ENCODE assay signal across 8 mouse cellular contexts in the genomic region with DNA sequence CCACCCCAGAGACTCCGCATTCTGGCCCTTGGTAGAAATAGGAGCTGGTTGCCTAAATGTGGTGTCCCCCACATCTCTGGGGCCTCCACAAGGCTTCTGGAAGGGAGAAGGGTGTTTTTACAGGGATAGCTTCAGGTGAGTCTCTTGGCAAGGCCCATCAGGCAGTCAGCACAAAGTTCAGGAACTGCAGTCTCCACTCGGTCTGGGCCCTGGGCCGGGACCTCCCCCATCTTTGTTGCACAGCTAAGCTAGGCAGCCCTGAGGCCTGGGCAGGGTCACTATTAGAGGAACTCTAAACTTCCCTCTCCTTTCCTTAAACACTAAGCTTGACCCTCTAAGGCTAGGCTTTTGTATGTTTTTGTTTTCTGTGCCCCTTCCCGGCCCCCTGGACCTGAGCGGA. TPM values are rescaled to one million over a fixed set of nuclear protein-coding genes. Genes with fewer than 3 reads are reported as not detected.
DNase-seq lines count a peak whose midpoint lies in the region; ATAC-seq and TF ChIP-seq lines count a peak whose summit lies in the region.

No protein-coding gene starts in this region.

- peak overlapping the region; percentile 57 for H3K9ac ChIP-seq in kidney, postnatal 0 days (ENCODE audit: low read depth, low read length)
- H3K9ac ChIP-seq in embryonic facial prominence, embryonic 14.5 days (ENCODE audit: low read depth, low read length), result peak overlapping the region; percentile 60
- H3K9ac ChIP-seq in intestine, embryonic 15.5 days, result peak overlapping the region; percentile 54
- no peak overlapping the region for H3K9ac ChIP-seq in midbrain, embryonic 15.5 days

- H3K27ac ChIP-seq in kidney, postnatal 0 days, result peak overlapping the region; percentile 50; the same call in 1 of the 2 replicates
- H3K27ac ChIP-seq in embryonic facial prominence, embryonic 14.5 days (replicated peaks; ENCODE audit: low read depth, low read length), result no peak overlapping the region
- peak overlapping the region; percentile 58; the same call in 1 of the 2 replicates for H3K27ac ChIP-seq in intestine, embryonic 15.5 days
- H3K27ac ChIP-seq in midbrain, embryonic 15.5 days, result no peak overlapping the region

- WGBS in kidney, postnatal 0 days, result 24% methylated on average over 5 of the region's 5 CpGs
- WGBS in embryonic facial prominence, embryonic 14.5 days, result 21% methylated on average over 5 of the region's 5 CpGs
- 27% methylated on average over 5 of the region's 5 CpGs for WGBS in intestine, embryonic 15.5 days
- 36% methylated on average over 5 of the region's 5 CpGs for WGBS in midbrain, embryonic 15.5 days

- 0 out of 2 replicates have a peak, but pooled peaks have one; percentile 11 for ATAC-seq in kidney, postnatal 0 days (replicated peaks; ENCODE audit: low FRiP score, low read depth)
- ATAC-seq in embryonic facial prominence, embryonic 14.5 days (ENCODE audit: low read depth), result no peak
- 0 out of 2 replicates have a peak, but pooled peaks have one; percentile 2 for ATAC-seq in intestine, embryonic 15.5 days
- no peak for ATAC-seq in midbrain, embryonic 15.5 days (replicated peaks)
- ATAC-seq in megakaryocyte-erythroid progenitor cell, adult 5-6 weeks (replicated peaks; ENCODE audit: low FRiP score, low TSS enrichment, poor library complexity, severe bottlenecking), result no peak

- H3K36me3 ChIP-seq in kidney, postnatal 0 days (ENCODE audit: insufficient read depth, low read length), result no peaks in the 10 kb centered on the region
- no peaks in the 10 kb centered on the region for H3K36me3 ChIP-seq in embryonic facial prominence, embryonic 14.5 days (ENCODE audit: control insufficient read depth, insufficient read depth, low read length)
- no peaks in the 10 kb centered on the region for H3K36me3 ChIP-seq in intestine, embryonic 15.5 days
- H3K36me3 ChIP-seq in midbrain, embryonic 15.5 days (replicated peaks), result no peaks in the 10 kb centered on the region

- 0 out of 2 replicates have a peak, but pooled peaks cover 7% of the 10 kb centered on the region for H3K4me1 ChIP-seq in kidney, postnatal 0 days (replicated peaks; ENCODE audit: insufficient read depth, low read length)
- peaks cover 7% of the 10 kb centered on the region; the same call in 1 of the 2 replicates for H3K4me1 ChIP-seq in embryonic facial prominence, embryonic 14.5 days (ENCODE audit: control insufficient read depth, insufficient read depth, low read length)
- peaks cover 6% of the 10 kb centered on the region; the same call in 1 of the 2 replicates for H3K4me1 ChIP-seq in intestine, embryonic 15.5 days (replicated peaks)
- peaks cover 12% of the 10 kb centered on the region for H3K4me1 ChIP-seq in midbrain, embryonic 15.5 days

- peak overlapping the region; percentile 70 for H3K4me2 ChIP-seq in kidney, postnatal 0 days (ENCODE audit: low read length)
- H3K4me2 ChIP-seq in embryonic facial prominence, embryonic 14.5 days (ENCODE audit: low read depth, low read length), result peak overlapping the region; percentile 78
- peak overlapping the region; percentile 92 for H3K4me2 ChIP-seq in intestine, embryonic 15.5 days (replicated peaks)
- H3K4me2 ChIP-seq in midbrain, embryonic 15.5 days, result peak overlapping the region; percentile 72

- intact Hi-C loops in left cerebral cortex, postnatal 36 days (cut with DNase I), result loop anchor here (10.0 kb wide), 1 partner anchor 112 kb away; a partner anchor contains a TSS

- TF ChIP-seq CTCF in kidney, postnatal 0 days (IDR thresholded peaks at IDR 0.05; ENCODE audit: low read depth), result no peak

- H3K27me3 ChIP-seq in kidney, postnatal 0 days (ENCODE audit: insufficient read depth, low read length), result no peaks in the 10 kb centered on the region
- no peaks in the 10 kb centered on the region for H3K27me3 ChIP-seq in embryonic facial prominence, embryonic 14.5 days (replicated peaks; ENCODE audit: control insufficient read depth, insufficient read depth, low read length)
- no peaks in the 10 kb centered on the region for H3K27me3 ChIP-seq in intestine, embryonic 15.5 days (replicated peaks)
- H3K27me3 ChIP-seq in midbrain, embryonic 15.5 days (replicated peaks), result peaks cover 6% of the 10 kb centered on the region; the same call in 1 of the 2 replicates

- H3K9me3 ChIP-seq in kidney, postnatal 0 days (replicated peaks; ENCODE audit: low read length), result no peaks in the 10 kb centered on the region
- no peaks in the 10 kb centered on the region for H3K9me3 ChIP-seq in embryonic facial prominence, embryonic 14.5 days (ENCODE audit: control insufficient read depth, low read length)
- no peaks in the 10 kb centered on the region for H3K9me3 ChIP-seq in intestine, embryonic 15.5 days
- no peaks in the 10 kb centered on the region for H3K9me3 ChIP-seq in midbrain, embryonic 15.5 days

- no peak for DNase-seq in kidney, postnatal 0 days (ENCODE audit: low spot score)
- no peak for DNase-seq in kidney, adult 9 months
- no peak for DNase-seq in embryonic facial prominence, embryonic 14.5 days (ENCODE audit: low spot score)
- DNase-seq in left cerebral cortex, postnatal 36 days (ENCODE audit: low spot score in 2 of 2), result no peak
- DNase-seq in right cerebral cortex, postnatal 36 days (ENCODE audit: low spot score in 2 of 2), result no peak

- peak overlapping the region; percentile 42 for H3K4me3 ChIP-seq in kidney, postnatal 0 days (replicated peaks; ENCODE audit: low read depth, low read length)
- peak overlapping the region; percentile 48 for H3K4me3 ChIP-seq in embryonic facial prominence, embryonic 14.5 days (ENCODE audit: low read depth, low read length)
- H3K4me3 ChIP-seq in intestine, embryonic 15.5 days (replicated peaks), result peak overlapping the region; percentile 54
- peak overlapping the region; percentile 35 for H3K4me3 ChIP-seq in midbrain, embryonic 15.5 days

RNA-seq across cellular contexts. Expression of a gene that starts 4.6 kb away (rescaled TPM):
- polyA plus RNA-seq in kidney, postnatal 0 days (2015; fragmentation: Nextera tagmentation; extraction: Ambion mirVana), result 43.1 and 44.2 TPM in 2 replicates
- polyA plus RNA-seq in embryonic facial prominence, embryonic 14.5 days (2014; fragmentation: Nextera tagmentation; extraction: Ambion mirVana), result 22.2 and 23.4 TPM in 2 replicates
- polyA plus RNA-seq in intestine, embryonic 15.5 days (2015; fragmentation: Nextera tagmentation; extraction: Ambion mirVana), result 24.3 and 24.5 TPM in 2 replicates
- 8.6 and 9.1 TPM in 2 replicates for polyA plus RNA-seq in midbrain, embryonic 15.5 days (2015; fragmentation: Nextera tagmentation; extraction: Ambion mirVana)
- 1 to 10 TPM; 2.7 to 4.5 TPM for total RNA-seq in left cerebral cortex, postnatal 36 days (2021)
- total RNA-seq in megakaryocyte-erythroid progenitor cell, adult 5-6 weeks (2014; fragmentation: Nextera tagmentation), result 15.8 and 27.6 TPM in 2 replicates
- total RNA-seq in megakaryocyte-erythroid progenitor cell, adult 5-6 weeks (2017), result 32.5 and 34.3 TPM in 2 replicates

Comparison
In these comparisons a context has a peak if more than half of its experiments do, and no peak if none do; other contexts are left out.
1. ATAC-seq: peak in kidney, postnatal 0 days (single experiment) and intestine, embryonic 15.5 days (single experiment); none in embryonic facial prominence, embryonic 14.5 days (single experiment), midbrain, embryonic 15.5 days (single experiment) and megakaryocyte-erythroid progenitor cell, adult 5-6 weeks (single experiment).
2. H3K27ac ChIP-seq: peak in kidney, postnatal 0 days (single experiment) and intestine, embryonic 15.5 days (single experiment); none in embryonic facial prominence, embryonic 14.5 days (single experiment) and midbrain, embryonic 15.5 days (single experiment).
3. Peak in every context shown above with its lines, with median percentiles within 50 percentile points of each other: H3K4me2 ChIP-seq and H3K4me3 ChIP-seq.